Mouse (Mus musculus): ENCODE data around the gene Aqp9. TPM values are rescaled to one million over a fixed set of nuclear protein-coding genes. Genes with fewer than 3 reads are reported as not detected.

Gene Aqp9
- polyA plus RNA-seq, 1 experiment from 2014 or later, result 0.38 TPM

DNA sequence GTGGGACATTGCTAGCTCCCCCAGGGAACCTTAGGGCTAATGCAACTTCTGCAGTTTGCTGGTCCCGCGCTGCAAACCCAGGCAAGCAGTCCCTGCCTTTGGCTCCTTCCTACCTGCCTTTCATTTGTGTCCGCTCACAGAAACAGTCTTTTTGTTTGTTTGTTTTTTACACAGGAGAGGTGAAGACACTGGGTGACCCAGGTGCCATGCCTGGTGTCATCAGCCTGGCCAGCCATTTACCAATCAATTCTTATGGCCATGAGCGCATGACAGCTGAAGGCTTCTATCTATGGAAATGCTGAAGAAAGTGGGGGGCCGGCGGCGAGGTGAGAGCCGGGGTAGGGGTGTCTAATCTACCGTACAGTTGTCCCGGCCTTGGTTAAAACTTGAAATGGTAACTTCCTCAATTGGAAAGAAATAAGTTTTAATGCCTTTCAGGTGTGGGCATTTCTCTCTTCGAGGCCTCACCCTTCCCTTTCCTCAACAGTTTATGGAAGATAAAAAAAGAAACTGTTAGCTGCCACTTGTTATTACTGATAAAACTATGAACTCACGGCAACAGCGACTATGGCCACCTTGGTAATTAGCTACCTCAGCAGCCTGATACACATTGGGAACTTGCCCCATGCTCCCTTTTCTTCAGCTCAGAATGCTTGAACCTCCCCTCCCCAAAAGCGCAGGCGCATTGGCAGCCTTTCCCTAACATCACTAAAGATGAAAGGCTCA lies 10.4 kb downstream of the Aqp9 start:
- 91% methylated on average over 15 of the region's 15 CpGs for WGBS
- no peaks in the 10 kb centered on the region for H3K27me3 ChIP-seq (replicated peaks; ENCODE audit: control insufficient read depth, insufficient read depth, low read length)
- H3K27ac ChIP-seq (ENCODE audit: low read depth), result no peak overlapping the region
- ATAC-seq (replicated peaks; ENCODE audit: low FRiP score, low TSS enrichment, low read depth) (no peak), DNase-seq (ENCODE audit: low spot score) (peak; percentile 46)
- H3K36me3 ChIP-seq (ENCODE audit: control insufficient read depth, insufficient read depth, low read length), result no peaks in the 10 kb centered on the region
- H3K9me3 ChIP-seq (ENCODE audit: control insufficient read depth, low read length), result no peaks in the 10 kb centered on the region
- no peak overlapping the region for H3K9ac ChIP-seq (ENCODE audit: low read length)
- no peak overlapping the region for H3K4me3 ChIP-seq (ENCODE audit: low read depth, low read length)
- H3K4me2 ChIP-seq (ENCODE audit: low read length), result no peak overlapping the region
- no peaks in the 10 kb centered on the region for H3K4me1 ChIP-seq (replicated peaks; ENCODE audit: control insufficient read depth, insufficient read depth, low read length)

- WGBS, result 82% methylated on average over 9 of the region's 9 CpGs
- no peaks in the 10 kb centered on the region for H3K4me1 ChIP-seq (replicated peaks; ENCODE audit: control insufficient read depth, insufficient read depth, low read length)
- H3K9ac ChIP-seq (ENCODE audit: low read length), result no peak overlapping the region
- H3K27me3 ChIP-seq (replicated peaks; ENCODE audit: control insufficient read depth, insufficient read depth, low read length), result no peaks in the 10 kb centered on the region
- H3K36me3 ChIP-seq (ENCODE audit: control insufficient read depth, insufficient read depth, low read length), result no peaks in the 10 kb centered on the region
- no peaks in the 10 kb centered on the region for H3K9me3 ChIP-seq (ENCODE audit: control insufficient read depth, low read length)
- no peak overlapping the region for H3K27ac ChIP-seq (ENCODE audit: low read depth)
- no peak overlapping the region for H3K4me3 ChIP-seq (ENCODE audit: low read depth, low read length)
- DNase-seq (ENCODE audit: low spot score) (peak; percentile 43), ATAC-seq (replicated peaks; ENCODE audit: low FRiP score, low TSS enrichment, low read depth) (no peak)
- H3K4me2 ChIP-seq (ENCODE audit: low read length), result no peak overlapping the region
Measured at GRCm38 (mm10) chr9:71156447-71157035, 11.9 kb downstream of the Aqp9 start.

DNA sequence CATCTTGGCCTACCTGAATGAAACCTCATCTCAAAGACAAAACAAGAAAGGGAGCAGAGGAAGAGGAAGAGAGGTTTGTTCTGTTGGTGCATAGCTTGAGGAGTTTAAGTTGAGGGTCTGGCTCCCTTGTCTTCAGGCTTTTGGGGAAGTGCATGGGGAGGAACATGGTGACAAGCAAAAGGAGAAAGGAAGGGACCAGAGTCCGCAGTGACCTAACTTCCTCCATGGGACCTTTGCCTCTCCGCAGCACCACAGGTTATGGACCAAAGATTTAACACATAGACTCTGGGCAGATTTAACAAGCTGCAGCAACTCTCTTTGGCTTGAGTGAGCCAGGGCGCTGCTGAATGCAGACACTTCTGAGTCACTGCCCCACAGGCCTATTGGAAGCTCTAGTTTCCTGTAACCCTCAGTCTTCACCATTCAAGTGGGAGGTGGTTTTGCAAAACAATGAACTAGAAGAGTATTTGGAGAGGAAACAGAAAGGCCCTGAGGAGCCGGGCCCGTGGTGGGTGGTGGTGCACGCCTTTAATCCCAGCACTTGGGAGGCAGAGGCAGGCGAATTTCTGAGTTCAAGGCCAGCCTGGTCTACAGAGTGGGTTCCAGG lies 13.0 kb downstream of the Aqp9 start:
- Histone ChIP-seq H3K27me3 (replicated peaks; ENCODE audit: control insufficient read depth, insufficient read depth, low read length) (no peaks in the 10 kb centered on the region), H3K9ac (ENCODE audit: low read length) (no peak overlapping the region), H3K4me2 (ENCODE audit: low read length) (no peak overlapping the region), H3K27ac (ENCODE audit: low read depth) (no peak overlapping the region), H3K9me3 (ENCODE audit: control insufficient read depth, low read length) (no peaks in the 10 kb centered on the region), H3K4me3 (ENCODE audit: low read depth, low read length) (no peak overlapping the region), H3K36me3 (ENCODE audit: control insufficient read depth, insufficient read depth, low read length) (no peaks in the 10 kb centered on the region), H3K4me1 (replicated peaks; ENCODE audit: control insufficient read depth, insufficient read depth, low read length) (no peaks in the 10 kb centered on the region)
- peak; percentile 18 for DNase-seq (ENCODE audit: low spot score)
- 90% methylated on average over 7 of the region's 7 CpGs for WGBS
- ATAC-seq (replicated peaks; ENCODE audit: low FRiP score, low TSS enrichment, low read depth), result no peak

DNA sequence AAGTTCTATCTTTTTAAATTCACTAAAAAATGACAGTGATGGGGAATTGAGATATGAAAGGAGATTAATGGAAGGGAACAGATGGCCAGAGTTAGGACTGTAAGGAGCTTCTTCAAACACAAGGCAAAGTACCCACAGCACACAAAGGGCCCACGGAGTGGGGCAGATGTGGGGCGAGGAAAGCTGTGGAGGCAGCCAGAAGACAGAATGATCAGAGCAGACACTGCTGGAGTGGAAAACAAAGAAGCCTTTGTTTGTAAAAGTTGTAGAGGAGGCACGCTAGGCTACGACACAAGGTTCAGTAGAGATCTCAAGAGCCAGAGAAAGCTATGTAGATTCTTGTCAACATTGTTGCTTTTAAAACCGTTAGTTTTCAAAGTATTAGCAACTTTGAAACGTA lies 17.1 kb downstream of the Aqp9 start:
- no peak overlapping the region for H3K9ac ChIP-seq (ENCODE audit: low read length)

GRCm38 (mm10) chr9:71150175-71150574 lies 18.3 kb downstream of the Aqp9 start:
- ATAC-seq (replicated peaks; ENCODE audit: low FRiP score, low TSS enrichment, low read depth) (no peak), DNase-seq (ENCODE audit: low spot score) (no peak)
- H3K27ac ChIP-seq (ENCODE audit: low read depth), result no peak overlapping the region
- no peaks in the 10 kb centered on the region for H3K27me3 ChIP-seq (replicated peaks; ENCODE audit: control insufficient read depth, insufficient read depth, low read length)
- no peak overlapping the region for H3K4me3 ChIP-seq (ENCODE audit: low read depth, low read length)
- 79% methylated on average over 4 of the region's 4 CpGs for WGBS
- H3K36me3 ChIP-seq (ENCODE audit: control insufficient read depth, insufficient read depth, low read length), result no peaks in the 10 kb centered on the region
- no peak overlapping the region for H3K4me2 ChIP-seq (ENCODE audit: low read length)
- no peak overlapping the region for H3K9ac ChIP-seq (ENCODE audit: low read length)
- H3K9me3 ChIP-seq (ENCODE audit: control insufficient read depth, low read length), result no peaks in the 10 kb centered on the region
- H3K4me1 ChIP-seq (replicated peaks; ENCODE audit: control insufficient read depth, insufficient read depth, low read length), result no peaks in the 10 kb centered on the region

More for the DNA sequence above, 17.1 kb downstream of the Aqp9 start:
- Histone ChIP-seq H3K9me3 (ENCODE audit: control insufficient read depth, low read length) (no peaks in the 10 kb centered on the region), H3K4me1 (replicated peaks; ENCODE audit: control insufficient read depth, insufficient read depth, low read length) (no peaks in the 10 kb centered on the region), H3K36me3 (ENCODE audit: control insufficient read depth, insufficient read depth, low read length) (no peaks in the 10 kb centered on the region), H3K27ac (ENCODE audit: low read depth) (no peak overlapping the region), H3K4me2 (ENCODE audit: low read length) (no peak overlapping the region), H3K4me3 (ENCODE audit: low read depth, low read length) (no peak overlapping the region), H3K27me3 (replicated peaks; ENCODE audit: control insufficient read depth, insufficient read depth, low read length) (no peaks in the 10 kb centered on the region)
- no peak for ATAC-seq (replicated peaks; ENCODE audit: low FRiP score, low TSS enrichment, low read depth)
- WGBS, result 75% methylated on average over 6 of the region's 6 CpGs
- peak; percentile 48 for DNase-seq (ENCODE audit: low spot score)

DNA sequence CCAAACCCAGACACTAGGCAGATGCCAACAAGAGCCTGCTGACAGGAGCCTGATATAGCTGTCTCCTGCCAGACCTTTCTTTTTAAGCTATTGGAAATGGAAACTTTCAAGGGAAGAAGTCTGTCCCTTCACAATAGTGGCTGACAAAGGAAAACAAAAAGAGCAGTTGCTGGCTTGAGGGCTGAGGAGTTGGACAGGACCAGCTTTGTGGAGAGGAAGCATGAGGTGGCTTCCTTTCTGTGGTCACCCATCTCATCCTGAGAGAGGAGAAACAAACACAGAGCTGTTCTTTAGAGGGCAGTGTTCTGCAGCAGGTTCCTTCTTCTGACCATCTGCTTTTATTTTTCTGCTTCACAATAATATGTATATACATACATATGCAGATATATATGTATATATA lies 19.6 kb downstream of the Aqp9 start:
- Histone ChIP-seq H3K4me3 (ENCODE audit: low read depth, low read length) (no peak overlapping the region), H3K27ac (ENCODE audit: low read depth) (no peak overlapping the region), H3K36me3 (ENCODE audit: control insufficient read depth, insufficient read depth, low read length) (no peaks in the 10 kb centered on the region), H3K4me2 (ENCODE audit: low read length) (no peak overlapping the region), H3K9ac (ENCODE audit: low read length) (no peak overlapping the region), H3K9me3 (ENCODE audit: control insufficient read depth, low read length) (no peaks in the 10 kb centered on the region), H3K27me3 (replicated peaks; ENCODE audit: control insufficient read depth, insufficient read depth, low read length) (no peaks in the 10 kb centered on the region), H3K4me1 (replicated peaks; ENCODE audit: control insufficient read depth, insufficient read depth, low read length) (no peaks in the 10 kb centered on the region)
- peak; percentile 33 for DNase-seq (ENCODE audit: low spot score)
- no peak for ATAC-seq (replicated peaks; ENCODE audit: low FRiP score, low TSS enrichment, low read depth)

DNA sequence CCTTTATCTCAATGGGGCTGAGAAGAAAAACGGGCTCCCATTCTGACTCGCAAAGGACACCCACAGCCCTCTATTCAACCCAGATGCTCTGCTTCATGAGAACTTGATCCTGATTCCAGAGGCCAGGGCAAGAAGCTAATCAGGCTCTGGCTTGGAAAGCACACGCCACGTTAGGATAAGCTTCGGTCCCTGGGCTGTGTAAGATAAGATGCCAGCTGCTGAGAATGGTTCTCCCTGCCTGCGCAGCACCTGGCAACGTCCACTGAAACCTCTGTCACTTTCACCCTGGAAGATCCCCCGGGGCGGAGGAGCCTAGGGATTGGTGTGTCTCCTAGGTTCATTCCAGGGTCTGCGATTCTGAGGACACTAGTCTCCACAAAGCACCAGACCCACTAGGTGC lies 22.3 kb downstream of the Aqp9 start:
- Histone ChIP-seq H3K36me3 (ENCODE audit: control insufficient read depth, insufficient read depth, low read length) (no peaks in the 10 kb centered on the region), H3K9ac (ENCODE audit: low read length) (no peak overlapping the region), H3K4me1 (replicated peaks; ENCODE audit: control insufficient read depth, insufficient read depth, low read length) (no peaks in the 10 kb centered on the region), H3K4me2 (ENCODE audit: low read length) (no peak overlapping the region), H3K4me3 (ENCODE audit: low read depth, low read length) (no peak overlapping the region), H3K27ac (ENCODE audit: low read depth) (no peak overlapping the region), H3K9me3 (ENCODE audit: control insufficient read depth, low read length) (no peaks in the 10 kb centered on the region), H3K27me3 (replicated peaks; ENCODE audit: control insufficient read depth, insufficient read depth, low read length) (no peaks in the 10 kb centered on the region)
- WGBS, result 91% methylated on average over 10 of the region's 10 CpGs
- no peak for ATAC-seq (replicated peaks; ENCODE audit: low FRiP score, low TSS enrichment, low read depth)
- no peak for DNase-seq (ENCODE audit: low spot score)

GRCm38 (mm10) chr9:71140205-71140604 lies 28.3 kb downstream of the Aqp9 start:
- Histone ChIP-seq H3K4me3 (ENCODE audit: low read depth, low read length) (no peak overlapping the region), H3K9ac (ENCODE audit: low read length) (no peak overlapping the region), H3K4me2 (ENCODE audit: low read length) (no peak overlapping the region), H3K4me1 (replicated peaks; ENCODE audit: control insufficient read depth, insufficient read depth, low read length) (no peaks in the 10 kb centered on the region), H3K36me3 (ENCODE audit: control insufficient read depth, insufficient read depth, low read length) (no peaks in the 10 kb centered on the region), H3K9me3 (ENCODE audit: control insufficient read depth, low read length) (no peaks in the 10 kb centered on the region), H3K27me3 (replicated peaks; ENCODE audit: control insufficient read depth, insufficient read depth, low read length) (no peaks in the 10 kb centered on the region), H3K27ac (ENCODE audit: low read depth) (no peak overlapping the region)
- 76% methylated on average over 8 of the region's 8 CpGs for WGBS
- DNase-seq (ENCODE audit: low spot score) (no peak), ATAC-seq (replicated peaks; ENCODE audit: low FRiP score, low TSS enrichment, low read depth) (no peak)

GRCm38 (mm10) chr9:71138936-71139335 lies 29.5 kb downstream of the Aqp9 start:
- Histone ChIP-seq H3K4me1 (replicated peaks; ENCODE audit: control insufficient read depth, insufficient read depth, low read length) (no peaks in the 10 kb centered on the region), H3K27ac (ENCODE audit: low read depth) (no peak overlapping the region), H3K27me3 (replicated peaks; ENCODE audit: control insufficient read depth, insufficient read depth, low read length) (no peaks in the 10 kb centered on the region), H3K36me3 (ENCODE audit: control insufficient read depth, insufficient read depth, low read length) (no peaks in the 10 kb centered on the region), H3K4me3 (ENCODE audit: low read depth, low read length) (no peak overlapping the region), H3K9me3 (ENCODE audit: control insufficient read depth, low read length) (no peaks in the 10 kb centered on the region), H3K9ac (ENCODE audit: low read length) (no peak overlapping the region), H3K4me2 (ENCODE audit: low read length) (no peak overlapping the region)
- WGBS, result 40% methylated on average over 2 of the region's 2 CpGs
- DNase-seq (ENCODE audit: low spot score) (no peak), ATAC-seq (replicated peaks; ENCODE audit: low FRiP score, low TSS enrichment, low read depth) (no peak)
